Mouse (Mus musculus) heart, postnatal 14 days (tissue): ENCODE measurements around the gene Srbd1. TPM values are rescaled to one million over a fixed set of nuclear protein-coding genes. Genes with fewer than 3 reads are reported as not detected.

Experiments
- DNase-seq, 2 experiments: peaks; one replicate each; pipeline ENCODE4 v3.0.0; 2021 to 2022
- intact Hi-C: fragments of 180-260 bp; cut with DNase I; formaldehyde crosslinking; loops from one replicate; pipeline ENCODE4 v1.15.1; 2025
- total RNA-seq, 2 experiments: library from RNA; stranded (reverse); gene quantifications; 2 replicates each; pipeline ENCODE4 v1.2.3; 2021

Srbd1 gene
- total RNA-seq, 2 experiments from 2014 or later: 12.0 to 13.0 TPM

- peak; percentile 31 to 64 for DNase-seq
- intact Hi-C loops: no loop called here
Observed at GRCm38 (mm10) chr17:86150867-86151348, 5.9 kb upstream of the Srbd1 start.

DNA sequence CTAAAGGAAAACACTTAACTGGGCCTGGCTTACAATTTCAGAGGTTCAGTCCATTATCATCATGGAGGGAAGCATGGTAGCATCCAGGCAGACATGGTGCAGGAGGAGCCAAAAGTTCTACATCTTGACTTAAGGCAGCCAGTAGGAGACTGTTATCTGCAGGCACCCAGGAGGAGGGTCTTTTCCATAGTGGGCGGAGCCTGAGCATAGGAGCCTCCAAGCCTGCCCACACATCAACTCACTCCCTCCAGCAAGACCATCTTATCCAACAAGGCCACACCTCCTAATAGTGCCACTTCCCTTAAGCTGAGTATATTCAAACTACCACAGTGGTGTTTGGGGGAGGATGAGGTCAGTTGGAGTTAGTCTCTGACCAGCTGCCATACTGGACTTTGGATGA, 4.8 kb upstream of the Srbd1 start:
- intact Hi-C loops: loop anchor here (5.0 to 10.0 kb wide), 2 partner anchors 875 to 1118 kb away; partner anchors contain the start of genes Cript, Mcfd2 and Pigf
- DNase-seq: no peak

DNA sequence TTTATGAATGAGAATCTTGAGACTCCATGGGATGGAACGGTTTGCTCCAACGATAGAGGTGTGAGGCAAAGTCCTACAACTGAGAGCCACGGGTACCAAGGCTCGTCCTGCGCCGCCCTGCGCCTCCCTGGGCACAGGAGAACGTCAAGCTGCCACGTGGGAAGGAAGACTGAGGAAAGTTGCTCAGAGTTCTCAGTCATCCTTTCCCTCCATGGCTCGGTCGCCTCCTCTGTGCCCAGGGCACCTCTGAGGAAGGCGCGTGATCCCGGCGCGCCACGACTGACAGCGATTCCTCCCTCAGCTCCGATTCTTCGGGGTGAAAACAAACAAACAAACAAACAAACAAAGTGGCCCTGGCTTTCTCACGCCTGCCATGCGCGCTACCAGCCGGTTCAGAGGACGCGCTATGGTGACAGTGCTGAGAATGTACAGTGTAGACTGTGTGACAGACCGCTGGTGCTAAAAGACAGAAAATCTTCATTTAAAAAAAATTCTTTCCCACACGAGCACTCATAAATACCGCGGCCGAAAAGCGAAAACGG, 367 bp downstream of the Srbd1 start:
- peak in 1 of 2 experiments; percentile 11 for DNase-seq
- intact Hi-C loops: loop anchor here (5.0 to 10.0 kb wide), 2 partner anchors 880 to 1123 kb away; partner anchors contain the start of genes Cript, Mcfd2 and Pigf

GRCm38 (mm10) chr17:86135835-86136234, 9.1 kb downstream of the Srbd1 start:
- DNase-seq: no peak

GRCm38 (mm10) chr17:86134461-86134860, 10.5 kb downstream of the Srbd1 start:
- intact Hi-C loops: no loop called here
- no peak for DNase-seq

More at GRCm38 (mm10) chr17:86135835-86136234, 9.1 kb downstream of the Srbd1 start:
- intact Hi-C loops: no loop called here

DNA sequence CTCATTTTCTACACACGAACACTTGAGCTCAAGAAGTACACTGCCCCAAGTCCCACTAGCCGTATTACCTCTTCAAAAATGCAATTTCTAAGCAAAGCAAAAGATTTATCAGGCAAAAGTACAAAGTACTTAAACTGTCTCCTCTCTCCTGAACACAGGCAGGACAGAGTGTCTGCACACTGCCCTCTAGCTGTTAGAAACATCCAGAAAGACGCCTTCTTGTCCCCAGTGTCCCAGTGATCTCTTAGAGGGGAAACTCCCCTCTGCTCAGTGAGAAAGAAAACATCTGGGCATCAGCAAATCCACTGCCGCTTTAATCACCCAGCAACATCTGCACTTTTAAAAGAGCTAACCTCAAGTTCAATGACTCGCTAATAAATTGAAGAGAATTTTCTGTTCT, 12.4 kb downstream of the Srbd1 start:
- intact Hi-C loops: no loop called here
- peak in 1 of 2 experiments; percentile 34 for DNase-seq

- no peak for DNase-seq
- intact Hi-C loops: no loop called here
Observed at GRCm38 (mm10) chr17:86128198-86128597, 16.8 kb downstream of the Srbd1 start.

GRCm38 (mm10) chr17:86125908-86126307, 19.1 kb downstream of the Srbd1 start:
- intact Hi-C loops: no loop called here
- DNase-seq: no peak

GRCm38 (mm10) chr17:86123146-86123545, 21.8 kb downstream of the Srbd1 start:
- no peak for DNase-seq
- intact Hi-C loops: no loop called here

DNA sequence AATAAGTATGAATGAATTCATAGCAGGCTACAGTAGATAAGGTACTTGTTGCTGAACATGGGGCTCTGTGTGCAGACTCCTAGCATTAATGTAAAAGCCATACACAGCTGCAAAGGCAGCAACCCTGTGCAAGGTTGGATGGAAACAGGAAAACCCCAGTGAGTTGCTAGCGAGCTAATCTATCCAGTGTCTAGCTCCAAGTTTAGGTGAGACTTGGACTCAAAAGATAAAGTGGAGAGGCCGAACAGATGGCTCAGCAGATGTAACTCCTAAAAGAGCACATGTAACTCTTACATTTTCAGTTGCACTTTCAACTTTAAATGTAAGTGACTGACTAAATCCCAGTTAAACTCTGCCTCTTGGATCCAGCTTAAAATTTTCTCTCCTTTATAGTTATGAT, 48.1 kb downstream of the Srbd1 start:
- intact Hi-C loops: no loop called here
- no peak for DNase-seq

GRCm38 (mm10) chr17:86093124-86093523, 51.9 kb downstream of the Srbd1 start:
- intact Hi-C loops: no loop called here
- no peak for DNase-seq

DNA sequence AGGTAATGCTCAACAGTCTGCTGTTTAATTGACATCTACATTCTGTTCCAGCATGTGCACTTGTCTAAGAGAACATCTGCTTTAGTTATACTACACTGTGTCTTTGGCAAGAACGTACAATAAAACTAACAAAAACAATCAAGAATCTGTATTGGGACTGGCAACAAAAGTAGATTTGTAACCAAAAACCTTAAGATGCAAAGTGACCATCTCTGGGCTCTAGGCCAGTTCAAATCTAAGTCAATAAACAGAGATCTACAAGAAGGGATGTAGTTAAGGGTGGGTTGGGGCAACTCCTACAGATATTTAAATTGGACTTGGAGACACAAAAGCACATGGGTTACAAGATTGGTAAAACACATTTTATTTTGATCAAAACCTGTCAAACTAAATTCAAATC, 53.3 kb downstream of the Srbd1 start:
- intact Hi-C loops: no loop called here

GRCm38 (mm10) chr17:86089893-86090588, 54.9 kb downstream of the Srbd1 start:
- intact Hi-C loops: no loop called here
- no peak for DNase-seq

More for the DNA sequence above, 53.3 kb downstream of the Srbd1 start:
- no peak for DNase-seq

- intact Hi-C loops: no loop called here
Observed at GRCm38 (mm10) chr17:86087922-86088321, 57.1 kb downstream of the Srbd1 start.

GRCm38 (mm10) chr17:86086191-86086590, 58.8 kb downstream of the Srbd1 start:
- no peak for DNase-seq
- intact Hi-C loops: no loop called here

More at GRCm38 (mm10) chr17:86087922-86088321, 57.1 kb downstream of the Srbd1 start:
- DNase-seq: no peak

DNA sequence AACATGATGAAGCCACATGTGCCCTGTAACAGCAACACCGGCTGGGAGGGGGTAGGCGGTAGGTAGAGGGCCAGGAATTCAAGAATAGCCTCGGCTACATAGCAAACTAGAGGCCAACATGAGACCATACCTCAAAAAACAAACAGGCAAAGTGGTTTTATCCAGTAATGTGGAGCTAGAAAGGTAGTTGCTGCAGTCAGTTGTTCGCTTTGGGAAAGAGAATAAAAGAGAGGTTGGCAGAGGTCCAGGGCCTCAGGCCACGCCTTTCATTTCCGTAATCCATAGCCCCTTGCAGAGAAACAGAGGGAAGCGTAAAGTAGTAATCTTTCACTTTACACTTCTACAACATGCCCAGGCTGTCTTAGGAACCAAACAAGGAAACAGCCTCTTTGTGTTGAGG, 61.8 kb downstream of the Srbd1 start:
- intact Hi-C loops: no loop called here
- peak in 1 of 2 experiments; percentile 6 for DNase-seq

- no peak for DNase-seq
- intact Hi-C loops: no loop called here
Observed at GRCm38 (mm10) chr17:86078060-86078459, 66.9 kb downstream of the Srbd1 start.

- intact Hi-C loops: no loop called here
- no peak for DNase-seq
Observed at GRCm38 (mm10) chr17:86067444-86067843, 77.5 kb downstream of the Srbd1 start.

GRCm38 (mm10) chr17:86065833-86066232, 79.1 kb downstream of the Srbd1 start:
- intact Hi-C loops: no loop called here
- DNase-seq: no peak

- intact Hi-C loops: loop anchor here (1.0 to 5.0 kb wide), 3 partner anchors 186 to 416 kb away; no protein-coding TSS in a partner anchor
- DNase-seq: peak; percentile 70 to 81
Observed at GRCm38 (mm10) chr17:86063461-86063860, 81.5 kb downstream of the Srbd1 start.

- intact Hi-C loops: loop anchor here (5.0 kb wide), 2 partner anchors 184 to 414 kb away; no protein-coding TSS in a partner anchor
- DNase-seq: no peak
Observed at GRCm38 (mm10) chr17:86060911-86061310, 84.1 kb downstream of the Srbd1 start.
